Mouse (Mus musculus): ENCODE results near the gene Noxred1.
"Not testable (repeated sequence)": the region's sequence is repeated elsewhere in the genome, so short reads cannot be mapped to it uniquely, and the experiment has no call there.

Noxred1 gene

DNA sequence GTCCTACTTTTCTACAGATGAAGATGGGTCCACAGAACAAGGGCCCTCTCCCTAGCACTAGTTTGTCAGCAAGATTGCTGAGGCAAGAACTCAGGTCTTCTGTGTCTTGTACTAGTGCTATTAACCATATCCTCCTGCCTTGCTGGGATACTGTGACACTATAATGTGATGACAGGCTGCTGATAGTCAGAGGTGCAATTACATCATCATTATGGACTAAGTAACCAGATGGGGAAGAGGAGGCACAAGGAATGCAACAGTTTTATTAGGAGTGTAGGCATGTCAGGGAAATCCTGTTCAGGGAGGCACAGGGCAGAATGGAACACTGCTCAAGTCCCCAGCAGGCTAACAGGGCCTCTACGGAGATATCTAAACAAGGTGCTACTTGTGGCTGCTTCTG is at the start of gene Noxred1:
Noxred1 (minus strand) TSS at position 101 of the 400 bp plus-strand sequence.
- no peak for DNase-seq (ENCODE audit: low spot score)

- DNase-seq (ENCODE audit: low spot score), result no peak
Observed at GRCm38 (mm10) chr12:87284726-87285125, 46.2 kb upstream of the Noxred1 start.

GRCm38 (mm10) chr12:87284268-87284667 is 45.7 kb upstream of the Noxred1 start:
- no peak for DNase-seq (ENCODE audit: low spot score)

DNA sequence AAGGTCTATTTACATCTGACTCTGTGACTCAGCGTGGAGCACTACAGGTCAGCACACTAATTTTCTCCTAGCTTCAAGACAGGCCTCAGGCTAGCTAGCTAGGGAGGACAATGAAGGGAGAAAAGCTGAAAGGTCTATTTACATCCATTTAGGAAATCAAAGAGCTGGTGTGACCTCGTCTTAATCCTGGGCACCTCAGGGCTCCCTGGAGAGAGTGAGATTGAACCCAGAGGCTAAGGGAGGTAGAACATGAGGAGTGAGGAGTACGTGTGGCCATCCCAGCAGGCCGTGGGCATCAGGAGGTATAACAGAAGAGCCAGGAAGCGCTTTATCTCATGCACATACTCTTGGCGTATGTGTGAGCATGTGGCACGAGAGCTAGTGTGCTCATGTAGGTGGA is 45.2 kb upstream of the Noxred1 start:
- no peak for DNase-seq (ENCODE audit: low spot score)

GRCm38 (mm10) chr12:87282743-87283142 is 44.2 kb upstream of the Noxred1 start:
- DNase-seq (ENCODE audit: low spot score), result no peak

GRCm38 (mm10) chr12:87281766-87282165 is 43.2 kb upstream of the Noxred1 start:
- no peak for DNase-seq (ENCODE audit: low spot score)

DNA sequence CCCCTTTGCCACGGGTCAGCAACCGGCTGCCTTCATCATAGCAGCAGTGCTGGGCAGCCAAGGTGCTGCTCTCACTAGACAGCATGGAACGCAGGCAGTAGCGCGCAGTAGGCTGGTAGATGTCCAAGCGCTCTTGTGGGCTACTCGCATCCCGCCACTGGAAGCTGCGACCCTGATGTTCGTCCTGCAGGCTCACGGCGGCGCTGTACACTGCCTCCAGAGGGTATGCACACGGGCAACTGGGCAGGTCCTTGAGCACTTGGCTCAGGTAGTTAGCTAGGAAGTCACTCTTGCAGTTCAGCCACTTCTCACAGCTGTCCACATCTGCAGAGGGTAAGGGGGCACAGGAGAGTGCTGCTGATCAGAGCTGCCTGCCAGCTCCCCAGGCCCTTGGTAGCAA is 41.3 kb upstream of the Noxred1 start:
- DNase-seq (ENCODE audit: low spot score), result no peak

GRCm38 (mm10) chr12:87279350-87279749 is 40.8 kb upstream of the Noxred1 start:
- DNase-seq (ENCODE audit: low spot score), result no peak

DNA sequence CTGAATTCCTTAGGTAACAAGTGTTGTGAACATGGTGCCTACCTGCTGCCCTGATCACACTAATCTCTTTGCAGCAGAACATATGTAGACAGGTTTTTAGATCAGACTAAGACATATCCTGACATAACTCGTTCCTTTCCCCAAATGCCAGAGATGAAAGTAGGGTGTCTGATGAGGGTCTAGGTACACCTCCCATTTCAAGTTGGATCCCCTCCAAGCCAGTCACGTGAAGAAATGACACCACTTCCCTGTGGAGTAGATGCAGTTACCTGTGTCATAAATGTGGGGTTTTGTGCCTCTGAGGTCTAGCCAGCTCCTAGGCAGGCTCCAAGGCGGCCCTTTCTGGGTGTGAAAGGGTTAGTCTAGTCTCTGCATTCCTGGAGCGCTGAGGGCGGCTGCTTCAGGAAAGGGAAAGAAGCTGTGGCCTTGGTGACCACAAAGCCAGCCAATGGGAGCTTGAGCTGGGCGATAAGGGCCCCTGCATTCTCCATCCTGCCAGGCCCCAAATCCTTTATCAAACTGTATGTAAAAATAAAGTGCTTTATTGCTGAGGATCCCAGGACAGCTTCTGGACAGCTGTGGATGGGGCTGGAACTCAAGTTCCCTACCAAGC is 39.7 kb upstream of the Noxred1 start:
- DNase-seq (ENCODE audit: low spot score), result no peak

DNA sequence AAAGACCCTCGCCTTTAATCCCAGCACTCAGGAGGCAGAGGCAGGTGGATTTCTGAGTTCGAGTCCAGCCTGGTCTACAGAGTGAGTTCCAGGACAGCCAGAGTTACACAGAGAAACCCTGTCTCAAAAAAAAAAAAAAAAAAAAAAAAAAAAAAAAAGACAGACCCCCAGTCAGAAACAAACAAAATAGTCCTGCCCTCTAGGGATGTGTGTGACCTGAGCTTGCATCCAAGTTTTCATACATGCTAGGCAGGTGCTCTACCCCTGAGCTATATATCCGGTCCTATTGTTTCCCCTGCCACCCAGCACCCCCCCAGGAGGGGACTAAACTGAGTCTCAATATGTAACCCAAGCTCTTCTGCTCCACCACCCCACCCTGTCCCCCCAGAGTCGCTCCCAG is 38.7 kb upstream of the Noxred1 start:
- not testable (repeated sequence) for DNase-seq (ENCODE audit: low spot score)

DNA sequence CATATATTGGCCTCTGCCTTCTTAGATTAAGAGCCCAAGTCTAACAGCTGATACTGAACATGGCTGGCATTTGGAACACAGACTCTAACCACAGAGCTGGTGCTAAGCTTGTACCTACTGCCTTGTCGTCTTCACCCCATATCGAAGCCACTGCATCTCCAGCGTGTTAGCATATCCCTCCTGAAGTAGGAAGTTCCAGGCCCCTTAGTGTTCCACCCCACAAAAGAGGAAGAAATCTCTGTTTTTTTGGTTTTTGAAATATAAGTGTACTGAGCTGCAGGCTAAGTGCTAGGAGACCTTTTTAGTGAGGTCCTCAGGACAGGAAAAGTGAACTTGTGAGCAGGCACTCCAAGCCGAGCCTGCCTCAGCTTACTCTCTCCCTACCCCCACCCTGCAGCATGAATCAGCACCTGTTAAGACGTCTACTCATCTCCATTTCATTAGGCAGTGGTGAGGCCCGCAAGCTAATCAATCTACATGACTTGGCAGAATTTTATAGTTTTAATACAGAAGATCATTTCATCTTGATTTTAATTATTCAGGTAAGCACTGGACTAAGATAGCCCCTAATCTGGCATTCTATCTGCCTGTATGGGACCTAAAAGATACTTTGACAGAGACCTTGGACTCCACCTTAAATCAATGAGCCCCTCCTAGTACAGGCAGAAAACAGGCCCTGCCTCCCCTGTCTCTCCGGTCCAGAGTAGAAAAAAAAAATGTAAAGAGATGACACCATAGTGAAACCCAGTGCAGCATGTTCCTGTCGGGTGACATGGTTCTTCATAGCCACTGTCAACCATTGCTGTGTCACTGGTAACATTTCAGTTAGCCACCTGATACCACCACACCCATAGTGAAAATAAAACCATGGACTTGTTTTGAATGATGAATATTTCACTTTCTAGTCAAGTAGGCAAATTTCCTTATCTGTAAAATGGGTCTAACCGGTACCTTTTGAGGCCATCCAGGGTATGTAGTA is 36.6 kb upstream of the Noxred1 start:
- no peak for DNase-seq (ENCODE audit: low spot score)

GRCm38 (mm10) chr12:87267682-87268081 is 29.1 kb upstream of the Noxred1 start:
- peak; percentile 69 for DNase-seq (ENCODE audit: low spot score)

- no peak for DNase-seq (ENCODE audit: low spot score)
Observed at GRCm38 (mm10) chr12:87266827-87267603, 28.5 kb upstream of the Noxred1 start.

GRCm38 (mm10) chr12:87266108-87266826 is 27.7 kb upstream of the Noxred1 start, which contains the start of the genes Vipas39 and Ahsa1:
Vipas39 (minus strand) TSS chr12:87266256.
Ahsa1 (plus strand) TSS chr12:87266479.
- DNase-seq (ENCODE audit: low spot score), result peak; percentile 97

GRCm38 (mm10) chr12:87265444-87265843 is 26.9 kb upstream of the Noxred1 start:
- DNase-seq (ENCODE audit: low spot score), result no peak

DNA sequence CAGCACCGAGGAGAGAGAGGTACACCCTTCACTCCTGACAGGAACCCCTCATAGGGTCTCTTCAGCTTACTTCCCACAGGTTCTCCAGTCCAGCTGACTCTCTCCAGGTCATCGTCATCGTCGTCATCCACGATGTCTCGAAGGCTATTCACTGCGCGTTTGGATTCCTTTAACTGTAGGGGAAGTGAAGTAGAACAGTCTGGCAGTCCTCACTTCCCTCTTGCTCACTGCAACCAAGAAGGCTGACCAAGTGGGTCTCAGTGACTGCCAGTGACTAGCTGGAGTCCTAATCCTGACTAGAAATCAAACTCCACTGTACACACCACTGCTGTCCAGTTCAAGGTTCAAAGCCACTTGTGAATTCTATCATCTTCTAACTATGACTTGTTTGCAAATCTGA is 22.0 kb upstream of the Noxred1 start:
- no peak for DNase-seq (ENCODE audit: low spot score)

- DNase-seq (ENCODE audit: low spot score), result no peak
Observed at GRCm38 (mm10) chr12:87256629-87257028, 18.1 kb upstream of the Noxred1 start.

DNA sequence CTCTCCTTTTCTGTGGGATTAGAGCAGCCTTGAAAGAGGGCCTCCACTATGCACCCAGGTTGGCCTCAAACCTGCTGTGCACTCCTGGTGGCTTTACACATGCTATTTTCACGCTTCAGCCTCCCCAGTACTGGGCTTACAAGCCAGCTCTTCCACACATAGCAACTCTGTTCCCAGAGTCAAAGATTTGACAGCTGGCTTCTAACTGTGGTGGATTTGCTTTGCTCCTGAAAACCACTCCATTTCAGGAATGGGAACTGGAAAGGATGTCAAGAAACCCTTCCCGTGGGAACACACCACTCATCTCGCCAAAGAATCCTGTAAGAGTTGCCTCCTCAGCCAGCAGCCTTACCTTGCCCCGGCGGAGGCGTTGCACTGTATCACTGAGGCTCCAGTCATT is 15.3 kb upstream of the Noxred1 start:
- DNase-seq (ENCODE audit: low spot score), result no peak

DNA sequence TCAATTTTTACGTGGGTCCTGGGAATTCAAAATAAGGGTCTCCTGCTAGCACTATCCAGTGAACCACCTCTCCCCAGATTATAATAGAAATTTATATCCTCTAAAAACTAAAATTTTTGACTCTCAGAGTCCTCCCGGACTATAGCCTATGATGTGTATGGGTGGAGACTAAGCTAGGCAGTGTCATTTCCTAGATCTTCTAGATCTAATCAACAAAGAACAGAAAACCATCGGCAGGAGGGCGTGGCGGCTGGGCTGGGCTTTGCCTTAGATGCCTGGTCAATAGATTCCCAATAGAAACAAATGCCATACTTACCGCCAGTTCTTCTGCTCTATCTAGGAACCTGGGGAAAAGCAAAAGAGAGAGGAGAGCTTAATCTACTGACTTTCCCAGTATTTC is 11.6 kb upstream of the Noxred1 start:
- no peak for DNase-seq (ENCODE audit: low spot score)

DNA sequence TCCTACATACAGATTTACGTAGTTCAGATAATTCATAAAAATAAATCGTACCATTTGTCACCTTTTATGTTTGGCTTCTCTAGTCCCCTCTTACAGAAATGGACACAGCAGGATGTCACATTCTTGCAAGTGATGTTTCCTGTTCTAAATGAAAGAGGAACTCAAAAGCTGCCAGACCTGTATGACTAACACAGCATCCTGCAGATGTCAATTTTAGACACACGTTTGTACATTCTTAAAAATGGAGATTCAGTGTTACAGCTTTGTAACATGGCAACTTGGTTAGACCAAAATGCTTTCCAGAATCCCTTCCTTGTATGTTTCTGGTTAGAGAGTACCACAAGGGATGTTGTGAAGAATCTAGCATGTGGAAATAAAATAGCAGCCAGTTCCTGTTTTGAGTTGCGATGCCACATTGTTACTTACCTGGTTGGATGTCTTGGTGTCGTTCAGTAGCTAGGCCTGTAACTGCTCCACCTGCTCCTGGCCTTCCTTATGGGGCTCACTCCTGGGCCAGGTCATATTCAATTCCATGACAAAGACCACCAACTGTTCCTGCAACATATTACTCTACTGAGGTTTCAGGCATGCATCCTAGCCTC is 1.5 kb downstream of the Noxred1 start:
- DNase-seq (ENCODE audit: low spot score), result no peak

- no peak for DNase-seq (ENCODE audit: low spot score)
Observed at GRCm38 (mm10) chr12:87230379-87230895, 8.1 kb downstream of the Noxred1 start.

Data from adipocyte (in vitro differentiated cells).